Mouse (Mus musculus) cerebral cortex, adult 2 months (tissue): ENCODE data around the gene Ren1.

ENCODE experiments used
- WGBS: fragments of 180-500 bp; shearing (Covaris S2); methylation state at CpG from one replicate; pipeline ENCODE4 v1.1.7; 2018; 5-methylcytosine and 5-hydroxymethylcytosine counted together

The Ren1 gene

DNA sequence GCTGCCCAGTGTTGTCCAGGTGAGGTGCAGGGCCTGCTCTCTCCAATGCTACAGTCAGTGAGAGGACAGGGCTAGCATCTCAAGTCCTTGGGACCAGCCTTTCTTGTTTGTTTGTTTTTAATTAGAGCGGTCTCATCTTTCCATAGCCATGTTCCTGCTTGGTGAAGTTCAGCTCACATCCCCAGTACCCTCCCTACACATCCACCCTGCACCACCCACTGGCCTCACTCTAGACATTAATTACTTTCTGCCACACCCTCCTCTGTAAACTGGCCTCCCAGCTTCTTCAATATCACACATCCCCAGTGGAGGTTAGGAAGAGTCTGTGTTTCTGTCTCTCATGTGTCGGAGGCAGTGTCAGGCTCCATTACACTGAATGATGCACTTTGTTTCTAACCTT lies 6.0 kb upstream of the Ren1 start:
- WGBS: 93% methylated on average over 2 of the region's 2 CpGs

DNA sequence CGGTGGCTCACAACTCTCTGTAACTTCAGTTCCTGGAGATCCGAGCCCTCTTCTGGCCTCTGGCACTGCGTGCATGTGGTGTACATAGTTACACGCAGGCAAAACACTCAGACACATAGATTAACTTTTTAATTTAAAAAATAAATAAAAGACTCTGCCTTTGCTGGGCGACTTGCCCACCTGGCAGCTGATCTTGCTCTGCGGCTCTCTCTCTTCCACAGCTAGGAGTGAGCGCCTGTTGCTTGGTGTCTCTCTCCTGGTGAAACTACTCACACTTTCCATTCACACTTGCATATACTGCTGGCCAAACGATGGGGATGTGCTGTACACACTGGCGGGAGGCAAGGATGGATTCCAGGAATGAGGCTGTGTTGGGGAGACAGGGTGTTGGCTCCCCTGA lies 3.8 kb upstream of the Ren1 start:
- WGBS: 72% methylated on average over 9 of the region's 9 CpGs

DNA sequence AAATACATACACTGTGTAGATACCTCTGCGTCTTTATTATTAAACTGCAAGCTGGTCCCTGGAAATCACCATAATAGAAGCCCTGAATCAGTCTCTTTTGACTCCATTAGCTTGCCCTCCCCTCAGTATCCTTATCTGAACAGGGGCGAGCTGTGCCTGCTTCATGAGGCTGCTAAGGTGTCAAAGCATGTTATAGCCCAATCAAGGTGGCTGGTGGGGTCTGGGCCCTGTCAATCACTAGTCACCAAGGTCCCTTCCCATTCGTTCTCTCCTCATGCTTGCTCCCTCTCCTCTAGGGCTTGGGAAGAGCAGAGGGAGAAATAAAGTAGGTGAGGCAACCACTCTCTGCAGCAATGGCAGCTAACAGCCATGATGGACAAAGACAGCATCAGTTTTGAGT lies 3.1 kb upstream of the Ren1 start:
- WGBS: 97% methylated on average over 3 of the region's 3 CpGs

DNA sequence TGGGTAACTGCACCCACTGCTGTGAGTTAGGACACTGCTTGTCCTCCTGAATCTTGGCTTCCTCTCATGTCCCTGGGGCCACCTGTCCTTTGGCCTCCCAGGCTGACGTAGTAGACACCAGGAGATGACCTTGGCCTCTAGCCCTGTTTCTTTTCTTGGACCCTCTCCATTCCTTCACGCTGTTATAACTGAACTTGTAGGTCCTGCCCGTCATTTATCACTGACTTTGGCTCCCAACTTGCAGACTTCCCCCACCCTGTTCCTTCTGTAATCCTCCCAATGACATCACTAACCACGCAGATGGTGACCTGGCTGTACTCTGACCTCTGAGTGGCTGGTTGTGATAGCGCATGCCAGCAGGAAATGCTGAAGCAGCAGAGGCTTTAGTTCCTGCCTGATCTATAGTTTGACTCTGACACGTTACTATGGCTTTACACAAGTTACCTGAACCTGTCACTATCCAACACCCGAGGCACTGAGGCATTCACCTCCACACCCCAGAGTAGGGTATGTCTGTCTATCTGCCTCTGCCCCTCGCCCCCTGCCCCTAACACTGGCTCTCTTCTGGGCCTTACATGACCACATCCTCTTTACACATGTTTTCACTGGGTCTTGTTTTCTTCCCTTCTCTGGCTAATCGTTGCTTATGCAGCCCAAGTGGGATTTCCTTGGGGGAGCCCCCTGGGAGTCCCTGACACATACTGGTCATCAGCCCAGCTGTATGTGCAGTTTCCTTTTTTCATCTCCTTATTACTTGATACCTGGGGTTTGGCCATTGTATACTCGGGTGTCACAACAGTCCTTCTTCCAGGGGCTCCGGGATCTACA lies 2.4 kb upstream of the Ren1 start:
- WGBS: 85% methylated on average over 11 of the region's 11 CpGs

DNA sequence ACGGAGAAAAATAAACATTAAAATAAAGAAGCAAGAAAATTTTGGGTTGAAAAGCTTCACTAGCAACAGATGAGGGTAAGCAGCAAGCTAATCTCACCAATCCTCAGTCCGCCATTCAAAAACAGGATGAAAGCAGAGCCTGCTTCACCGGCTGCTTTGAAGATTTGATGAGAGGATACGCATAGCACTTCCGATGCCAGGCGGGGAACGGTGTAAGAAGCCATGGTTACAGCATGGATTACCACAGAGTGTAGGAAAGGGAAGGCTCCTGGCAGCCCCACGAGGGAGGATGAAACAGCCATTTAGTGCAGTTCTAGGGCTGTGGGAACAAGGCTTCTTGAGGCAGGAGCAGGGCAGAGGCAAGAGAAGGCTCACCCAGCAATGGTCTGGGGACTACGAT lies 1.5 kb downstream of the Ren1 start:
- WGBS: 51% methylated on average over 9 of the region's 9 CpGs

DNA sequence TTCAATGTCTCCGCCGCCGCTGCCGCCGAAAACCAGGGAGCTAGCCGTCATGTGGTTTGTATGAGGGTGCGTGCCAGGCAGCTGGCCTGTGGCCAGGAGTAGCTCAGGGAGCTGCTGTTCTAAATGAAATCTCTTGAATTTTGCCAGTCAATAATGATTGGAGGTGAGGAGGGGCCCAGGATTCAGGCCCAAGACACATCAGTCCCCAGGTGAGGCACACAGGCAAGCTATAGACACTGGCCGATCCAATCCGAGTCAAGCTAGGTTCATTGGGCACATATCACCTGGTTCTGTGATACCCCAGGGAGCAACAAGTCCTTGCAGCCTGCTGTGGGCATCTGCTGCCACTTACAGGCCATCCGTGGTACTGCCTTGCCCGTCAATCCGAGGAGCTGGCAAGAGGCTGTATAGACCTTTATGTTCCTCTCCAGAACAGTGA lies 3.1 kb downstream of the Ren1 start:
- WGBS: 11% methylated on average over 12 of the region's 12 CpGs

DNA sequence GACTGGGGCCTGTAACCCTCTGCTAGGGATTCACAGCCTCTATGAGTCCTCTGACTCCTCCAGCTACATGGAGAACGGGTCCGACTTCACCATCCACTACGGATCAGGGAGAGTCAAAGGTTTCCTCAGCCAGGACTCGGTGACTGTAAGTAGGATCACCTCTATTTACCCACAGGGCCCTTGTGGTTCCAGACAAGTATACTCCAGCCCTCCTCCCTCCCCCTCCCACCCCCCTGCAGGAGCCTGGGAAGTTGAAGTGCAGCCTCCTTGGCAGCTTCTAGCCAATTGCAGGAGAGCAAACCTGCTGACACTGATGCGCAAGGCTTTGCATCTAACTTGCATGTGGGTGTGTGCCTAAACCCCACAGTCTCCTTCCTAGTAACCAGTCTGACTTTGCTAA lies 5.2 kb downstream of the Ren1 start:
- 77% methylated on average over 5 of the region's 5 CpGs for WGBS

DNA sequence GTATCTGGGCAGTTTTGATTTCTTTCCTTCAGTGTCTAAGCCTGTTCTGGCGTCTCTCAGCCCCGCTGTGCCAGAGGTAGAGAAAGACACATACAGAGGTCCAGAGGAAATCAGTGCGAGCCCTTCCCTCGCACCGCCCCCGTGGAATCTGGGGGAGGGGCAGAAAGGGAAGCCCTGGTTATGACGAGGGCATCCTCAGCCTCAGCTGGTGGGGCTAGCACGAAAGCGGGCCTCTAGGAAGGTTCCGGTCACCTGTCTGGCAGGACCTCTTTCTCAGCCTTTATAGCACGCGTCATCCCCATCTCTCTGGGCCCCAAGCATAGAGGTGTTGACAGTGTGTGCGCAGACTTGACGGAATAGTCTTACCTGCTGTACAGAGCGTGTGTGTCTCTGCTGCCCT lies 5.6 kb downstream of the Ren1 start:
- 72% methylated on average over 15 of the region's 15 CpGs for WGBS

DNA sequence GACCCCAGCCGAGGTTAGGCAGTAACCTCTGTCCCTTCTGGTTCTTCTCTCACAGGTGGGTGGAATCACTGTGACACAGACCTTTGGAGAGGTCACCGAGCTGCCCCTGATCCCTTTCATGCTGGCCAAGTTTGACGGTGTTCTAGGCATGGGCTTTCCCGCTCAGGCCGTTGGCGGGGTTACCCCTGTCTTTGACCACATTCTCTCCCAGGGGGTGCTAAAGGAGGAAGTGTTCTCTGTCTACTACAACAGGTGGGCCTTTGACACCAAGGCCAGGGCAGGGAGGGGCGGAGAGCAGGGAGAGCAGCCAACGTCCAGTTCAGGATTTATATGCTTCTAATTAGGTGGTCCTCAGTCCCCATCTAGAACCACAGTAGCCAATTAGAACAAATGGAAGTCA lies 6.0 kb downstream of the Ren1 start:
- WGBS: 80% methylated on average over 8 of the region's 8 CpGs

DNA sequence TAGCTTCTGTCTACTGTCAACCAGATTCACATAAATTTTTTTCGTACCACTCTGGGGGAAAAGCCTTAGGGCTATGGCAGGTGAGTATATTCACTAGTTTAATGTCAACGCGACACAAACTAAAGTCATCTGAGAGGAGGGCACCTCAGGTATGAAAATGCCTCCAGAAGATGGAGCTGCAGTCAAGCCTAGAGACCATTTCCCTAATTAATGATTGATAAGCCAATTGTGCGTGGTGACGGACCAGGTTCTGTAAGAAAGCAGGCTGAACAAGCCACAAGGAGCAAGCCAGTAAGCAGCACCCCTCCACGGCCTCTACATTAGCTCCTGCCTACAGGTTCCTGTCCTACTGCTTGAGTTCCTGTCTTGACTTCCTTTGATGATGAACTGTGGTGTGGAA lies 10.7 kb downstream of the Ren1 start:
- 90% methylated on average over 6 of the region's 6 CpGs for WGBS

DNA sequence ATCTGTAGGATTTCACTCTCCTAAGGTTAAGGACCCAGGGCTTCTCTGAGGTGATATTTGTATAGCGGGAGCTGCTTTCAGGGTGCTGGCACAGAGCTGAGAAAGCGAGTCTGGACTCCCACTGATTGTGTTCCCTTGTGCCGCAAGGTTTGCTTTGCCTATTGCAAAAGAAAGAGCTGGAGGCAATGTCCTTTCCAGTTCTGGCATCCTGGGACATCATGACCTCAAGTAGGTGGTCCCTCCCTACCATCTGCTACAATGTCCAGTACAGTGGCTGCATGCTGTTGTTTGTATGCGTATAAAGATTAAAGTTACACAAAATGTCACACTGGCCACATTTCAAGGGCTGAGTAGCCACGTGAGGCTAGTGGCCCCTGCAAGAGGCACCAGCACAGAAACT lies 11.8 kb downstream of the Ren1 start:
- 84% methylated on average over 5 of the region's 5 CpGs for WGBS

DNA sequence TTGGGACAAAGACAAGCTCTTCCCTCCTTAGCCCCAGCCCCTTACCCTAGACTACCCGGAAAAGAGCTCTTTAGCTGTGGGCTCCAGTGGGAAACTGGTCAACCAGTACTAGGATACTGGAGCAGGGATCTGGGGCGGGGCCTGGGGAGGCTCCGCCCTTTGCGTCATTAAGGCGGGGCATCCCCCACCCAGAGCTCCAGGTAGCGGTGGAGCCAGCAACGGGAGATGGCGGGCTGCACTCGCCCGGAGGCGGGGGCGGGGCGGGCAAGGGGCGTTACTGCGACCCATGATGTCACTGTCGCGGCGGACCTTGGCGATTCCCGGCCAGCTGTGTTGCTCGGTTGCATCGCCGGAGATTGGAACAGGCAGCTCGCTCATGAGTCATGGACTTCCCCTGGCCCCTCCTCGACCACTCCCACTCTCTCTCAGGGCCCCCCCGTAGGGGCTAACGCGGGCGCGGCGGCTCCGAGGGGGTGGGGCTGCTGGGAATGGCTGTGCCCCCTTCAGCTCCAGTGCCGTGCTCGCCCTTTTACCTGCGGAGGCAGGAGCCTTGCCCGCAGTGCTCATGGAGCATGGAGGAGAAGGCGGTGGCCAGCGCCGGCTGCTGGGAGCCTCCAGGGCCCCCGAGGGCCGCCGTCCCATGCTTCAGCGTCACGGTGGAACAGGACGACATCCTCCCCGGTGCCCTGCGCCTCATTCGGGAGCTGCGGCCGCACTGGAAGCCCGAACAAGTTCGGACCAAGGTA lies 13.1 kb downstream of the Ren1 start, which contains the start of gene Etnk2:
Gene Etnk2, plus strand, starts transcription at position 297 of the 746 bp plus-strand sequence.
- WGBS: under 1% methylated on average over 52 of the region's 52 CpGs

DNA sequence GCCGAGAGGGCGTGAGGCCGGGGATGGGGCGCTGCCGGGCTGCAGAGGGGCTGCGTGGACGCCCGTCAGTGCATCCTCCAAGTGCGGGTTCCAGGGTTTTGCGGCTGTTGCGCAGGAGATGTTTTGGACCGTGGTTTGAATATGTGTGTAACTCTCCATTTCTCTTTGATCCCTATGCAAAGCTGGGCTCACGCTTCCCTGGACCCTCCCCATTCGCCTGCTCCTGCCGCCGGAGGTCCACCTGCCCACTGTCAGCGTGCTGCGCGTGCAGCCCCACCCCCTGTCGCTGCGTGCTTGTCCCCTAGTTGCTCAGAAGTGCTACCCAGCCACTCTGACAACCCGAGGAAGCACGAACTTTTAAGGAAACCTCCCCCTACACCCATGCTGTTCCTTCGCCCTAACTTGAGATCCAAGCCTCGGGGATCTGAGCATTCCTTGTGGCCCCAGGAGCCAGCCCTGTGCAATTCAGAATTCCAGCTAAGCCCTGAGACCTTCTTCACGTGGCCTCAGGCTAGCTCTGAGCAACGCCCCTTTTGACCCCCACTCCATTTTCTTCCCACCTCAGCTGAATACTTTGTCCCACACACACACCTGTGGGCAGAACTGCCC lies 13.8 kb downstream of the Ren1 start:
- WGBS: 7% methylated on average over 27 of the region's 27 CpGs

DNA sequence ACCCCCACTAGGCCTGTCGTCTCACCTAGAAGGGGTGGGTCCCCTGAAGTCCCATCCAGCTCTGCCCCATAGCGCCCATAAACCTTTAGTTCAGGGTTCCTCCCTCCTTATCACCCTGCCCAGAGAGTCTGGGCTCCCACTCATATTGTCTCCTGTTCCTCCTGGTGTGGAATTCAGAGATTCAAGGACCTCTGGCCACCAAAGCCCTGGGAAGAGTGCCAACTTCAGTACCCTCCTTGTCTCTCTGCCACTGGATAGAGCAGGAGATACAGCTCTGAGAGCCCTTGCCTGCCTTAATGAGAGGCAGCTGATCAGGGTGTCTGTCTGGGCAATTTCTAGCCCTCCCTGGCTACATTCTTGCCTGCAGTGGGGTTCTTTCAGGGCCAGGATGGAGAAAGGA lies 14.6 kb downstream of the Ren1 start:
- WGBS: 64% methylated on average over 2 of the region's 2 CpGs

DNA sequence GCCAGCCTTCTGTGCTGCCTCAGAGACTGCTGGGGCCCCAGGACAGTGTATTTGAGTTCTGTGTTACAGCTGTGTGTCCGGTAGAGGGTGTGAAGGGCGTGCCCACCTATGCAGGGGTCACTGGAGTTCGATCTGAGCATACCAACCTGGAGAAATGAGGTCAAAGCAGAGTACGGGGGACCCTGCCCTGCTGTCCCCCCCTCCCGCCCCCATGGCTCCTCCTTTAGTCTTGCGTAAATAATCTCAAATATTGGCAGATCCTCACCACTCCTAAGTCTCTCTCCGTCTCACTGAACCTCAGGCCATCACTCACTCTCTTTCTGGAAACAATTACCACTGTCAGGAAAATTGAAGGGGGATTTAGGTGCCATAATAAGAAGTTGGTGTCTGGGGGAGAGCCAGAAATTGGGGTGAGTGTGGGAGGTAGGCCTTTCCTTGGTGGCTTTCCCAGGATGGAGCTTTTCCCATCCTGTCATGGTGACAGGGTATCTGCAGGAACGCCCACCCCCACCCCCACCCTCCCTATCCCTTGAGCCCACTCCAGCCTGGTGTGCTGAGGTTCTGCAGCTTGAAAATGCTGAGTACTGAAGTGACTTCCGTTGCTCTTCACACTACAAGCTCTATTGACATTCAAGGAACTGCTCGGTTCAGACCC lies 16.8 kb downstream of the Ren1 start:
- WGBS: 48% methylated on average over 10 of the region's 10 CpGs

DNA sequence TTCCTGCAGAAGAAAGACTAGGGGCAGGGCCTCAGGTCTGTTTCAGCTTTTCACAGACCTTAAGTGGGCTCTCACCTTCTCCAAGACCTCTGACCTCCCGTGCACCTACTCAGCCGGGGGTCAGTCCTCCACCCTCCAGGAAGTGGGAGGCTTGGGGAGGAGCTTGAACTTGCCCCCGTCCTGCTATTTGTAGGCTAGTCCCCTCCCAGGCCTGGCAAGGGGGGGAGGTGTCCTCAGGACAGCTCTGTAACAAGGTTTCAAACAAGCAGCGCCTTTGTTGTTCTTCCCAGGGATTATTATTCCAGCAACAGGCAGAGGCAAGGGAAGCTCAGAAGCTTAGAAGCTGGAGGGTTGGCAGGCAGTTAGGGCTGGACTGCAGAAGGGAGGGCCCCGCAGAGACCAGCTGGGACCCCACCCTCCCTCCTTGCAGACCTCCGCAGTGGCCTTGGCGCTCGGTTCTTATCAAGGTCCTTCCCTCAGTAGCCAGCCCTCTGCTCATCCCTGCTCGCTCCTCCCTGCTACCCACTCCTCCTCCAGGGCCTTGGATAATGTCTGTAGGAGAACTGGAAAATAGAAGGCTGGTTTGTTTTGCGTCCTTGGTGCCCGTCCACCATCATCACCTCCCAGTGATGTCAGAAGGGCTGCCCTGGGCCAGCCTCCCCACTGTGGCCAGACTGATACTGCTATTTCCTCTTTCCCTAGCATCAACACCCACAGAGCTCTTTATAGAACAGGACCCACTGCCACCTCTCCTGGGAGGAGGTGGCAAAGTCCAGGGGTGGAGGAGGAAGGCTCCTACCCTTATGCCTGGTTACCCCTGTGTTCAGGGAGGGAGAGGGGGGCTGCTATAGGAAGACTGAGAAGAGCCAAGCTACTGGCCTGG lies 17.5 kb downstream of the Ren1 start:
- WGBS: 33% methylated on average over 11 of the region's 11 CpGs

DNA sequence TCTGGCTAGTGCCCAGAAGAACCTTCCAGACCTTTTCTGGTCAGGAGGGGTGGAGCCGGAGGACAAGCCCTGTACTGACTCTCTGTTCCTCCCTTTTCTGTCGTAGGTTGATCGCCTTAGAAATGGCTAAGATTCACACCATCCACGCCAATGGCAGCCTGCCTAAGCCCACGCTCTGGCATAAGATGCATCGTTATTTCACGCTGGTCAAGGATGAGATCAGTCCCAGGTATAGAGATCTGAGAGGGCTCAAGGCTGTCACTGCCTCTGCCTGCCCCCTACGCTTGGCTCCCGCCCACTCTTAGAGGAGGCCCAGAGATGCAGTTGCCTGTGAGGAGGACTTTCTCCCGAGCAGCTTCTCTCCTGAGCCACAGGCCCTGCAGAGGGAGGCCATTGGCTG lies 18.3 kb downstream of the Ren1 start:
- WGBS: 58% methylated on average over 10 of the region's 10 CpGs

DNA sequence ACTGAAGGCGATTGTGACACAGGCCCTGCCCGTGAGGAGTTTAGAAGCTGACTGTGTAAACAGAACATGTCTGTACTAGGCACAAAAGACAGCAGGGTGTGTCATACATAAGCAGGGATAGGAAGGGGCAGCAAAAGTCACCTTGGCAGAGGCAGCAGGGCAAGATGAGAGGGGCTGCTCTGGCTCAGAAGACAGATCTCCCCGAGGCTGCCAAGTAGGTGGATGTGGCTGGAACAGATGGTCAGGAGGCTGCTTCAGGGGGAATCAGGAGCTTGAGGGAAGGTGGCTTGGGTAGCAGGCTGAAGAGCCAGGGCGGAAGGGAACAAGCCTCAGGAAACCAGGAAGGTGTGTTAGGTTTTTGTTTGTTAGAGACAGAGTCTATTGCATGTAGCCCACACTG lies 20.0 kb downstream of the Ren1 start:
- 61% methylated on average over 4 of the region's 4 CpGs for WGBS

DNA sequence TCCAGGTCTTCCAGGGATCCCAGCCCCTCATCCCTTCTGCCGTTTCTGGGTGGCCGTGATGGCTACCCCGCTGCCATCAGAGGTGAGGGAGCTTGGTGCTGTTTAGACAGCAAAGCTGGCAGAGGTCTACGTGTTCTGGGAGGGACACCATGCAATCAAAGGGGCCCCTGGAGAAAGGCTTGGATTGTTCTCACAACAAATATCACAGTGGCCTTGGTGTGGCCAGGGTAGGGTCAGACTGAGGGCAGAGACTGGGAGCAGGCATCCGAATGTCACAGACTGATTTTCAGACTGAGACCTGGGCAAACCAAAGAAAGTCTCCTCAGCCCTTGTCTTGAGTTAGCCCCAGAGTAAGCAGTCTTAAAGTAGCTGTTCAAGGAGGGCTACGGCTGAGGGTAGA lies 21.1 kb downstream of the Ren1 start:
- 91% methylated on average over 6 of the region's 6 CpGs for WGBS

DNA sequence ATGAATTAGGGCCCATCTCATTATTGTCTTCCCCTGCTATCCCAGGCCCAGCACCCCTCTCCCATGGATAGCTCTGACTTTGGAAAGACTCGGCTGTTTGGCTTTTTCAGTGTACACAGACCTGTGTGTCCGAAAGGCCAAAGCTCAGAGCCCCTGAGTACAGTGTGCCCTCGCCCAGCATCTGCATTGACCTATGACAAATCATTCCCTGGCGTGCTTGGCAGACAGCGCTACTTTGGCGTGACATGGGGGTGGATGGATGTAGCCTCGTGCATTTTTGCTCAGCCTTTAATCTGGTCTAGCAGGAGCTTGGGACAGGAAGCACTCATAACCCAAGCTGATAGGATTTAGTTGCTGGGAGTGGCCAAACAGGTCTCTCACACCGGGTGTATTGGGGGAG lies 21.8 kb downstream of the Ren1 start:
- WGBS: 80% methylated on average over 8 of the region's 8 CpGs

DNA sequence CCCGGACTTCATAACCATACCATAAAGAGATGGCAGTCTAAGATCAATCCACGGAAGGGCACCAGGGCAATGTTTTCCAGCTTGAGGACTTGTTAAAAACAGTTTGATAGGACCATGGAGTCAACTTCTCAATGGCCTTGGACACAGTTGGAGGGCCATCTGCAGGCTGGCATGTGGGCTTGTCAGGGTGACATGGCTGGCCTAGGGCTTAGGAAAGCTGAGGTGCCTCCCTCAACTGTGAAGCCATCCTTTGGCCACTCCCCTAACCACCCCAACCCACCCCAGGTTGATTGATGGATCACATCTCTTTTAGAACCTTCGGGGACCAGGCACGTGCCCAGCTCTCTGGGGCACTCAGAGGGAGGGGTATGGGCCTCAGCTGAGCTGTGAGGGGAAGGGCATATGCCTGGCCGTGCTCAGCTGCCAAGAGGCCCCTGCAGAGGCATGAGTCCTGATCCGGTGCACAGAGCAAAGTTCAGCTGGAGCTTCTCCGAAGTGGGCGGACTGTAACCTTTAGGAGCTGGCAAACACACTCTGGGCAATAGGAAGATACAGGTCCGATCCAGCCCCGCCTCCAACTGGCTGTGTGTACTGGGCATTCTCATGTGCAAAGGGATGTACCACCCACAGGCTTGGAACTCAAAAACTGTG lies 25.5 kb downstream of the Ren1 start:
- WGBS: 62% methylated on average over 10 of the region's 10 CpGs
